Mouse (Mus musculus): ENCODE measurements around the gene Krtap1-5. TPM values are rescaled to one million over a fixed set of nuclear protein-coding genes. Genes with fewer than 3 reads are reported as not detected.

The Krtap1-5 gene
- polyA plus RNA-seq, 1 experiment from 2014 or later = not detected

Other genes with a start within 250 kb of the Krtap1-5 start
- 0.09 TPM in 1 of 2 replicates, not detected in the other for gene Krt26, start 243.1 kb downstream of the Krtap1-5 start, polyA plus RNA-seq (2015; fragmentation: Nextera tagmentation; extraction: Ambion mirVana)
- not detected in 2 replicates for gene Krt27, start 229.9 kb downstream of the Krtap1-5 start, polyA plus RNA-seq (2015; fragmentation: Nextera tagmentation; extraction: Ambion mirVana)
- gene Krt28, start 206.1 kb downstream of the Krtap1-5 start, polyA plus RNA-seq (2015; fragmentation: Nextera tagmentation; extraction: Ambion mirVana) = 0.10 and 0.31 TPM in 2 replicates
- 28.7 and 35.2 TPM in 2 replicates for gene Krt10, start 191.7 kb downstream of the Krtap1-5 start, polyA plus RNA-seq (2015; fragmentation: Nextera tagmentation; extraction: Ambion mirVana)
- gene Krt12, start 158.8 kb downstream of the Krtap1-5 start, polyA plus RNA-seq (2015; fragmentation: Nextera tagmentation; extraction: Ambion mirVana) = not detected in 2 replicates
- gene Krt20, start 142.9 kb downstream of the Krtap1-5 start, polyA plus RNA-seq (2015; fragmentation: Nextera tagmentation; extraction: Ambion mirVana) = 1.2 and 1.7 TPM in 2 replicates
- 19.9 and 20.3 TPM in 2 replicates for gene Krt23, start 87.9 kb downstream of the Krtap1-5 start, polyA plus RNA-seq (2015; fragmentation: Nextera tagmentation; extraction: Ambion mirVana)
- gene Krt39, start 59.7 kb downstream of the Krtap1-5 start, polyA plus RNA-seq (2015; fragmentation: Nextera tagmentation; extraction: Ambion mirVana) = 0.32 and 0.43 TPM in 2 replicates
- not detected in 2 replicates for gene Krt40, start 37.9 kb downstream of the Krtap1-5 start, polyA plus RNA-seq (2015; fragmentation: Nextera tagmentation; extraction: Ambion mirVana)
- not detected in 2 replicates for gene Krtap3-3, start 30.2 kb downstream of the Krtap1-5 start, polyA plus RNA-seq (2015; fragmentation: Nextera tagmentation; extraction: Ambion mirVana)
- gene Krtap3-2, start 24.2 kb downstream of the Krtap1-5 start, polyA plus RNA-seq (2015; fragmentation: Nextera tagmentation; extraction: Ambion mirVana) = not detected in 2 replicates
- not detected in 2 replicates for gene Gm11939, start 21.6 kb downstream of the Krtap1-5 start, polyA plus RNA-seq (2015; fragmentation: Nextera tagmentation; extraction: Ambion mirVana)
- gene Krtap3-1, start 14.4 kb downstream of the Krtap1-5 start, polyA plus RNA-seq (2015; fragmentation: Nextera tagmentation; extraction: Ambion mirVana) = not detected in 2 replicates
- gene Krtap1-4, start 2.6 kb upstream of the Krtap1-5 start, polyA plus RNA-seq (2015; fragmentation: Nextera tagmentation; extraction: Ambion mirVana) = not detected in 2 replicates
- not detected in 2 replicates for gene Krtap1-3, start 10.3 kb upstream of the Krtap1-5 start, polyA plus RNA-seq (2015; fragmentation: Nextera tagmentation; extraction: Ambion mirVana)
- gene Krtap9-3, start 17.1 kb upstream of the Krtap1-5 start, polyA plus RNA-seq (2015; fragmentation: Nextera tagmentation; extraction: Ambion mirVana) = not detected in 2 replicates
- not detected in 2 replicates for gene Gm11938, start 22.3 kb upstream of the Krtap1-5 start, polyA plus RNA-seq (2015; fragmentation: Nextera tagmentation; extraction: Ambion mirVana)
- gene Gm11937, start 29.2 kb upstream of the Krtap1-5 start, polyA plus RNA-seq (2015; fragmentation: Nextera tagmentation; extraction: Ambion mirVana) = not detected in 2 replicates
- not detected in 2 replicates for gene Krtap2-4, start 33.8 kb upstream of the Krtap1-5 start, polyA plus RNA-seq (2015; fragmentation: Nextera tagmentation; extraction: Ambion mirVana)
- not detected in 2 replicates for gene Gm11562, start 39.4 kb upstream of the Krtap1-5 start, polyA plus RNA-seq (2015; fragmentation: Nextera tagmentation; extraction: Ambion mirVana)
- gene Krtap4-1, start 47.2 kb upstream of the Krtap1-5 start, polyA plus RNA-seq (2015; fragmentation: Nextera tagmentation; extraction: Ambion mirVana) = not detected in 2 replicates
- not detected in 2 replicates for gene Krtap4-2, start 54.1 kb upstream of the Krtap1-5 start, polyA plus RNA-seq (2015; fragmentation: Nextera tagmentation; extraction: Ambion mirVana)
- gene Krtap4-7, start 63.1 kb upstream of the Krtap1-5 start, polyA plus RNA-seq (2015; fragmentation: Nextera tagmentation; extraction: Ambion mirVana) = not detected in 2 replicates
- not detected in 2 replicates for gene Gm11555, start 69.2 kb upstream of the Krtap1-5 start, polyA plus RNA-seq (2015; fragmentation: Nextera tagmentation; extraction: Ambion mirVana)
- not detected in 2 replicates for gene Gm11563, start 77.9 kb upstream of the Krtap1-5 start, polyA plus RNA-seq (2015; fragmentation: Nextera tagmentation; extraction: Ambion mirVana)
- not detected in 2 replicates for gene Krtap4-6, start 84.9 kb upstream of the Krtap1-5 start, polyA plus RNA-seq (2015; fragmentation: Nextera tagmentation; extraction: Ambion mirVana)
- not detected in 2 replicates for gene Gm14190, start 109.7 kb upstream of the Krtap1-5 start, polyA plus RNA-seq (2015; fragmentation: Nextera tagmentation; extraction: Ambion mirVana)
- gene Gm14180, start 153.3 kb upstream of the Krtap1-5 start, polyA plus RNA-seq (2015; fragmentation: Nextera tagmentation; extraction: Ambion mirVana) = not detected in 2 replicates
- not detected in 2 replicates for gene Gm11595, start 191.9 kb upstream of the Krtap1-5 start, polyA plus RNA-seq (2015; fragmentation: Nextera tagmentation; extraction: Ambion mirVana)
- gene Krtap4-8, start 199.7 kb upstream of the Krtap1-5 start, polyA plus RNA-seq (2015; fragmentation: Nextera tagmentation; extraction: Ambion mirVana) = not detected in 2 replicates
- gene Krtap4-9, start 204.2 kb upstream of the Krtap1-5 start, polyA plus RNA-seq (2015; fragmentation: Nextera tagmentation; extraction: Ambion mirVana) = not detected in 2 replicates
- gene Gm11596, start 212.5 kb upstream of the Krtap1-5 start, polyA plus RNA-seq (2015; fragmentation: Nextera tagmentation; extraction: Ambion mirVana) = not detected in 2 replicates
- gene Gm11569, start 217.9 kb upstream of the Krtap1-5 start, polyA plus RNA-seq (2015; fragmentation: Nextera tagmentation; extraction: Ambion mirVana) = not detected in 2 replicates
- gene Gm11554, start 223.4 kb upstream of the Krtap1-5 start, polyA plus RNA-seq (2015; fragmentation: Nextera tagmentation; extraction: Ambion mirVana) = not detected in 2 replicates
- gene Krtap4-13, start 228.9 kb upstream of the Krtap1-5 start, polyA plus RNA-seq (2015; fragmentation: Nextera tagmentation; extraction: Ambion mirVana) = not detected in 2 replicates
- gene Gm11564, start 234.7 kb upstream of the Krtap1-5 start, polyA plus RNA-seq (2015; fragmentation: Nextera tagmentation; extraction: Ambion mirVana) = not detected in 2 replicates